Mouse (Mus musculus) yolk sac, embryonic 10.5 days (tissue): ENCODE results near the gene Gm12789.
"Not testable (repeated sequence)": the region's sequence is repeated elsewhere in the genome, so short reads cannot be mapped to it uniquely, and the experiment has no call there.

ENCODE experiments used
- DNase-seq: peaks from one replicate; pipeline ENCODE4 v3.0.0-alpha.2; 2017; ENCODE audit warnings: low spot score

Gene Gm12789

DNA sequence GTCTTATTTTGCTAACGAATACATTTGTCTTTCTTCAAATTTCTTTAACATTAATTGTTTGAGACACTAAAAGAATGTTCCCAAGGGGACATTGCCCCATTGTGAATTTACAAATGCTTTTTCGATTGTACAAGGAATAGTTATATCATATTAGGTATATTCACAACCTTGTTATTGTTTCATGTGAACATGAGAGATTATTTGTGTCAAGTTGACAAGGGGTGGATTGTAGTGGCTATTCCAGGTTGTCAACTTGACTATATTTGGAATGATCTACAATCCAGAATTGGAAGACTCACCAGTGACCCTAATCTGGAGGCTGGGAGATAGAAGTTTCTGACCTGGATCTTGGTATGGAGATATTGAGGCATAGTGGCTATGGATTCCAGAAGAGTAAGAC is at the start of gene Gm12789:
TSS of gene Gm12789 (plus strand) at position 301 of the 400 bp plus-strand sequence.
- DNase-seq, result not testable (repeated sequence)

GRCm38 (mm10) chr4:101940107-101940506 is 46.3 kb upstream of the Gm12789 start, which contains the start of gene Gm12794:
TSS of gene Gm12794 (plus strand) at chr4:101940407.
- not testable (repeated sequence) for DNase-seq

DNA sequence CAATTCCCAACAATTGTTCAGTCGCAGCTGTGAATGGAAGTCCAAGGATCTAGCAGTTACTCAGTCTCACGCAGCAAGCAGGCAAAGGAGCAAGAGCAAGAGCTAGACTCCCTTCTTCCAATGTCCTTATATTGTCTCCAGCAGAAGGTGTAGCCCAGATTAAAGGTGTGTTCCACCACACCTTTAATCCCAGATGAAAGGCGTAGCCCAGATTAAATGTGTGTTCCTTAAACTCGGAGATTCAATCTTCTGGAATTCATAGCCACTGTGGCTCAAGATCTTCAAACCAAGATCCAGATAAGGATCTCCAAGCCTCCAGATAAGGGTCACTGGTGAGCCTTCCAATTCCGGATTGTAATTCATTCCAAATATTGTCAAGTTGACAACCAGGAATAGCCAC is 5.5 kb upstream of the Gm12789 start, which contains the start of gene Gm12790:
TSS of gene Gm12790 (minus strand) at position 101 of the 400 bp plus-strand sequence.
- DNase-seq, result not testable (repeated sequence)

DNA sequence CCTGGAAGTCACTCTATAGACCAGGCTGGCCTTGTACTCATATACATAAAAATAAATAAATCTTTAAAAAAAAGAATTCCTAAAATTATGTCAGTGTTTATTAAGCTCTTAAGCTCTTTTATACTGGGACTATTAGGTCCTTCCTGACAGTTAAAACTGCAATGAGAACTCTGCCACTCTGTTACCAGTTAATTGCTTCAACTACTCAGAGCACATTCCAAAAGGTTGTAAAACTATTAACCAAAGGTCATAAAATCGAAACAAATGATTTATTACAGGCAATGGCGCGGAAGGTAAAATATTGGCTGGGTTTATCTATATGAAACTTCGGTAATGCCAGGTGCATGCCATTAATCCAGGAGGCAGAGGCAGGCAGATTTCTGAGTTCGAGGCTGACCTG is 748 bp upstream of the Gm12789 start:
- no peak for DNase-seq

DNA sequence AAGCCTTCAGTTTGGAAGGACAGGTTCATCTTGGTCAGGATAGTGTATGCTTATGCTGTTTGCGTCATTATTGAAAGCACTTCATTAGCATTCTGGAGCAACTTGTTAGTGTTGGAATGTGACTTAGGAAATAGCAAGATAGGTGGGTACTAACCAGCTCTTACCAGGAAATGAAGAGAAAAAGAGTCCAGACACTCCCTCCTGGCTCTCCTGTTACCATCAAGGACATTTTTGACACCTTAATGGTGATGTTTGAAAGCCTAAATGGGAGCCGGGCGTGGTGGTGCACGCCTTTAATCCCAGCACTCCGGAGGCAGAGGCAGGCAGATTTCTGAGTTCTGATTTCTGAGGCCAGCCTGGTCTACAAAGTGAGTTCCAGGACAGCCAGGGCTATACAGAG is 11.0 kb downstream of the Gm12789 start:
- DNase-seq, result no peak

DNA sequence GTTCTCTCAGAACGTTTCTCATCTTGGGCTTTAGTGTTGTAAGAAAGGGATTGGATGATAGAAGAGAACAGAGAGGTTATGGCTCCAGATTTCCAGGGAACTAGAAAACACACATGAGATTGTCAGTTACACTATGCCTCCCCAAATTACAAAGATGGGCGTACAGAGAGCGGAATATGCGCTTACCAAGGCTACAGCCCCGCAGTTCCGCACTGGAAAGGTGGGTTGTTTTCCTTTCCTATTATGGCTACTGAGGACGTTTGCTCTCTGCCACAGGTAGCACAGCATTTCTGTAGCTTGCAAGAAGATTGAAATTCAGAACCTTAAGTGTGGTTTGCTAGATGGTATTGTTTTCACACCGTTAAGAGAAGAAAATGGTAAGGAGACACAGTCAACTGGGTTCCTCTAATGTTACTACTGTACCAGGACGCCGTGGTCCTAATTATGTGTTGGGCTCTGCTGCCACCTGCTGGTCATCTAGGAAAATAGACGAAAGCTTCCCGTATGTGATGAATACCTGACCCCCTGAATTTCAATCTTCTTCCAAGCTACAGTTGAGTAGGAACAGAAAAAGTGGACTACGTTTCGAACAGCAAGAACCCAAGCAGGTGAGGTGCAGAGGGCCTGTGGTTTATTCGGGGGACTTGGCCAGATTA is 12.0 kb downstream of the Gm12789 start:
- peak; percentile 38 for DNase-seq

- no peak for DNase-seq
Measured at GRCm38 (mm10) chr4:102026619-102027018, 40.2 kb downstream of the Gm12789 start.
